Mouse (Mus musculus) testis, adult 2 months (tissue): ENCODE data around the gene Hsd11b1.

Source experiments
- CTCF ChIP-seq: fragments of 200-500 bp; IDR thresholded peaks from 2 replicates; pipeline ENCODE4 v1.5.1; 2012; ENCODE audit warnings: low read depth, mild to moderate bottlenecking, inconsistent platforms, low read length, moderate library complexity; ENCODE audit not compliant: control insufficient read depth, insufficient read depth, insufficient replicate concordance
- POLR2A ChIP-seq: fragments of 200-500 bp; IDR thresholded peaks from 2 replicates; pipeline ENCODE4 v1.6.1; 2012; ENCODE audit warnings: low read depth, mild to moderate bottlenecking, inconsistent platforms, low read length, moderate library complexity; ENCODE audit not compliant: control insufficient read depth

DNA sequence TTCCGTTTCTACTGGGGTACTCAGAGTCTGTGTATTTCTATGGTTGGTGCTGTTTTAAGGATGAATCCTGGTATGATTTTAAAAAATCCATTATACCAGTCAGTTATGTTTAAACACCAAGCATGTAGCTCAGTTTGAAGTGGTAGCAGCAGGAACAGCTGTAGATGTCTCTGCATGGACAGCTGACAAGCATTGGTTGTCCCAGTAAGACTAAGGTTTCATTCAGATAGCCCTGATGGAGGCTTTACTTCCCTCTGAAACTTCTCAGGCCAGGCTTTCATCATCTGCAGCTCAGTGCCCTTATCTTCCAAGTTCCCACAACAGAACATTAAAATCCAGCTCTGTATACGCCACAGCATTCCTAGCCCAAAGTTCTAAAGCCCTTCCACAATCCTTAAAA, 31.1 kb downstream of the Hsd11b1 start:
- no peak for TF ChIP-seq CTCF
- TF ChIP-seq POLR2A, result no peak
